Mouse (Mus musculus): ENCODE measurements at regions not wholly inside any gene's neighbourhood (a gene's known extent, or its start where the extent isn't known, plus 50 kb on each side); places are given as distances from the start of the nearest gene placed in this dataset.

DNA sequence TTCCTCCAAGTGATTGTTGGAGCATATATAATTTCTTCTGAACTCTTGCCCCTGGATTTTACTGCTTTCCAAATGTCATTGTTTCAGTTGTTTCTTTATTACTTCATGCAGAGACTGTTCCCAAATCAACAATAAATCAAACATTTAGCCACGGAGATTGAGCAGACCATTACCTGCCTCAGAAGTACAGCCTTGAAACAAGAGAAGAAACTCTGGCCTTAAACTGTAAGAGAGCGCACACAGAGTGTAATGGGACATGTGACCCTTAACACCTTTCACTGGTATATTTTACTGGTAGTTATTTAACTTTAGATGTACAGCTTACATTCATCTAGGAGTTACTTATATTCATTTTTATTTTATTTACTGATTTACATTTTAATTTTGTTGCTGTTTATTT lies 160.2 kb upstream of the Gm49339 start:
- H3K4me3 ChIP-seq (replicated peaks): no peak overlapping the region
- no peaks in the 10 kb centered on the region for H3K9me3 ChIP-seq
- no peaks in the 10 kb centered on the region for H3K27me3 ChIP-seq
- no peak overlapping the region for H3K9ac ChIP-seq (replicated peaks)
- no peak for ATAC-seq
- H3K4me2 ChIP-seq (replicated peaks): no peak overlapping the region
- H3K27ac ChIP-seq: no peak overlapping the region
- WGBS: 86% methylated on average over 2 of the region's 2 CpGs
- H3K36me3 ChIP-seq: no peaks in the 10 kb centered on the region
- no peaks in the 10 kb centered on the region for H3K4me1 ChIP-seq (replicated peaks)

DNA sequence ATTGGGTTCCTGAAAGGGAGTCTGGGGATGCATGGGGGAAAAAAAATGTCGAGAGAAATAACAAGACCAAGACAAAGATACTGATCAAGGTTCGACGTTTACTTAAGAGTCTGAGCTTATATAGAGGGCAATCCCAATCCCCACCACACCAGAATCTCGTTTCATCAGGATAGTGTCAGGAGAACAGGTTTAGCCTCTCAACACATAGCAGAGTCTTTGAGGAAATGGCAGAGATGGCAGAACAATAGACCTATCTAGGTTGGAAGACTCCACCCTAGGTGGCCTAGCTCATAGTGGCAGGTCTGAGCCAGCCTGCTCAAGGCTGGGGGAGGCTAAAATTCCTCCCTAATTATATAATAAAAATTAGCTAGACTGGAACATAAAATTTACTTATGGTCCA lies 151.6 kb upstream of the Gm49339 start:
- Histone ChIP-seq H3K36me3 (no peaks in the 10 kb centered on the region), H3K4me2 (replicated peaks) (no peak overlapping the region), H3K4me1 (replicated peaks) (no peaks in the 10 kb centered on the region), H3K27me3 (no peaks in the 10 kb centered on the region), H3K4me3 (replicated peaks) (no peak overlapping the region), H3K9me3 (no peaks in the 10 kb centered on the region), H3K27ac (no peak overlapping the region), H3K9ac (replicated peaks) (no peak overlapping the region)
- 73% methylated on average over 4 of the region's 4 CpGs for WGBS
- ATAC-seq: no peak

DNA sequence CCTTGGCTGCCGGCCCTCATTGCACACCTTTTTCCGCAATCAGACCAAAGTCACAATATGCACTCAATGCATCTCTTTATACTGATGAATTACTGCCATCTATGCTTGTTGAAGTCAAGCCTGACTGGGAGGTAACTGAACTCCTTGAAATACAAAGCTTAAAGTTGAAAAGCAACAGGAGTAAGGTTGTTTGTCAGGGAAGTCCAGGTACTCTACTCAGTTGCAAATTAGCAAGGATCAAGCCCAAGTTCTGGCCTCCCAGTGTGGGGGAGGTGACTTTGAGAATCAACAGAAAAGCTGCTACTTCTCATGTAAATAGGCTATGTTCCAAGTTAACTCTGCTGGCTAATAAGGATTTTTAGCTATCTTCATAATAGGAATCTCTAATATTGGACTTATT lies 151.0 kb upstream of the Gm49339 start:
- H3K36me3 ChIP-seq: no peaks in the 10 kb centered on the region
- no peaks in the 10 kb centered on the region for H3K9me3 ChIP-seq
- no peak for ATAC-seq
- WGBS: 94% methylated on average over 2 of the region's 2 CpGs
- no peak overlapping the region for H3K4me2 ChIP-seq (replicated peaks)
- no peaks in the 10 kb centered on the region for H3K4me1 ChIP-seq (replicated peaks)
- H3K27ac ChIP-seq: no peak overlapping the region
- H3K27me3 ChIP-seq: no peaks in the 10 kb centered on the region
- H3K9ac ChIP-seq (replicated peaks): no peak overlapping the region
- H3K4me3 ChIP-seq (replicated peaks): no peak overlapping the region

Data from midbrain, embryonic 13.5 days (tissue).